Mouse (Mus musculus) mesoderm, embryonic 11.5 days (tissue): Measurements from ENCODE around the gene Ngef.

Experiments
- DNase-seq: peaks from one replicate; pipeline ENCODE4 v3.0.0-alpha.2; 2012; ENCODE audit warnings: low read depth, low spot score

Ngef gene

GRCm38 (mm10) chr1:87565760-87566159 is 7.9 kb downstream of the Ngef start:
- no peak for DNase-seq

DNA sequence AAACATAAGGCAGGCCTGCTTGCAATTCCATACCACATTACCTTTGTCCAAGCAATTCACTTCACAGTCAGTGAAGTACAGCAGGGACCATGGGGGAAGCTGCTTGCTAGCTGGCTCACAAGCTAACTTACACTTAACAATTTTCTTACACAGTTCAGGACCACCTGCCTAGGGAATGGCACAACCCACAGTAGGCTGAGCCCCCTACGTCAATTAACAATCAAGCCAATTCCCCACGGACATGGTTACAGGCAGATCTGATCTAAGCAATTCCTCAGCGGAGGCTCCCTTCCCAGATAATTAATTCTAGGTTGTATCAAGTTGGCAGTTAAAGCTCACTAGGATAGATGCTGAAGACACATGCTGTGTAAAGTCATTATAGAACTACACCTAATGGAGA is 10.7 kb downstream of the Ngef start:
- DNase-seq: no peak

GRCm38 (mm10) chr1:87553586-87553985 is 20.1 kb downstream of the Ngef start:
- DNase-seq: no peak

GRCm38 (mm10) chr1:87551008-87551407 is 22.7 kb downstream of the Ngef start:
- no peak for DNase-seq

GRCm38 (mm10) chr1:87541614-87542013 is 32.1 kb downstream of the Ngef start:
- peak; percentile 44 for DNase-seq

DNA sequence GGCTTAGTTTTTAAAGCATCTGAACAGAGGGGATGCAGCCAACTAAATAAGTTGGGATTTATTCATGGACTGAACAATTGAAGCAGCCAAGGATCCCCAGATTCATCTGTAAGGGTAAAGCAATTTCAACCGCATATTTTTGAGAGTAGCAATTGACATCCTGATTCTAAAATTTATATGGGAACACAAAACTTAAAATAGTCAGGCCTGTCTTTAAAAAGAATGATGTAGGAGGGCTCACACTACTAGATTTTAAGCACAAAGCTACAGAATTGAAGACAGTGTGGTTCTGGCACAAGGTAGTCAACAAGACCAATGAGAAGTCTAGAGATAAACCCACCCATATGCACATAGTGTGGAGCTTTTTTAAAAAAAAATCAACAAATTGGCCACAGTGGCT is 36.7 kb downstream of the Ngef start:
- no peak for DNase-seq

DNA sequence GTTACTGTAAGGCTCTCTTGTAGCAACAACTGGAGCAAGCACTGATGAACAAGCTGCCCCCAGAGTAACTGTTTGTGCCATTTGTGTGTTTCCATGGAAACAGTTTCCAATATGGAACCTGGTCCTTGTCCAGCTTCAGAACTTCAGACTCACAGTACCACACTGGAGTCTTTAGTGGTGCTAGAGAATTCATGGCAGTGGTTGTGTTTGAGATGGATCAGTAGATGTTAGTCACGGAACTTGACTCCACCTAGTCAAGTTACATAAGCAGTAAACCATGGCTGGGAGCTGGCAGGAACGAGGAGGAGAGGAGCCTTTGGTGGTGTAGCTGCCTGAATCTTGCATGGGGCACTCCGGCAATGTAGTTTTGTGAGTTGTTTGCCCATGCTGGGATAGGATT is 39.6 kb downstream of the Ngef start:
- no peak for DNase-seq

GRCm38 (mm10) chr1:87532346-87532745 is 41.3 kb downstream of the Ngef start:
- no peak for DNase-seq

- DNase-seq: no peak
These were observed 46.5 kb downstream of the Ngef start for GRCm38 (mm10) chr1:87527191-87527590.

DNA sequence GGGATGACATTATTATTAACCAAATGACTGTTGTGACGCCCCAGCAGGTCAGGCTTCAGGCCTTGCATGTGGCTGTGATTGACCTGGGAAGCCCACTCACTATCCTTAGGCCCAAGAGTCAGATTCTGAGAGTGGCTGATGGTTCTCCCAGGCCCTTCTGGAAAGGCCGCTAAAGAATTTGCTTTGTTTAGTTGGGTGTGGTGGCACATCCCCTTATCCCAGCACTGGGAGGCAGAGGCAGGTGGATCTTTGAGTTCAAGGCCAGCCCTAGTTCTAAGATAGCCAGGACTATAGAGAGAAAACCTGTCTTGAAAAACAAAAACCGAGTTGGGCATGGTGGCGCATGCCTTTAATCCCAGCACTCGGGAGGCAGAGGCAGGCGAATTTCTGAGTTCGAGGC is 48.6 kb downstream of the Ngef start:
- DNase-seq: no peak

GRCm38 (mm10) chr1:87521523-87521922 is 52.1 kb downstream of the Ngef start:
- DNase-seq: no peak

GRCm38 (mm10) chr1:87520467-87520866 is 53.2 kb downstream of the Ngef start:
- DNase-seq: no peak

- DNase-seq: no peak
These were observed 62.8 kb downstream of the Ngef start for GRCm38 (mm10) chr1:87510845-87511244.

DNA sequence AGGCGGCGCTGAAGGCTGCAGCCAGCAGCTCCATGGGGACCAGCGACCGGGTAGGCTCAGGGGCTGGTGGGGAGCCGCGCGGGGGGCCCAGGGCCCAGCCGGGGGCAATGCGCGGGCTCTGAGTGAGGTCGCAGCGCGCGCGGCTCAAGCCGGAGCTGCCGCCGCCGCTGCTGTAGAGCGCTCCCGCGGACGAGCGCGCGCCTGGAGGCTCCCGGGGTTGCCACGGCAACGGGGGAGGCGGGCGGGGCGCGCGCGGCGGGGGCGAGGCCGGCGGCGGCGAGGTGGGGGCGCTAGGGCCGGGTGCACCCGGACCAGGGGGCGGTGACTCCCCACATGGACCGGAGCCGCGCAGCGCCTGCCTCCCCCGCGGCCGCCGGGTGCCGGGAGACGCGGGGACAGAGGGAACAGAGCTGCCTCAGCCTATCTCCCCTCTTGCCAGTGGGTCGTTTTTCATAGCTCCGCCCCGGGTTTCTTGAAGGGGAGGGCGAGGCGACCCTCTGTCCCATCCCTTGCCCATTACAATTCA is 63.4 kb downstream of the Ngef start:
- DNase-seq: peak; percentile 62

DNA sequence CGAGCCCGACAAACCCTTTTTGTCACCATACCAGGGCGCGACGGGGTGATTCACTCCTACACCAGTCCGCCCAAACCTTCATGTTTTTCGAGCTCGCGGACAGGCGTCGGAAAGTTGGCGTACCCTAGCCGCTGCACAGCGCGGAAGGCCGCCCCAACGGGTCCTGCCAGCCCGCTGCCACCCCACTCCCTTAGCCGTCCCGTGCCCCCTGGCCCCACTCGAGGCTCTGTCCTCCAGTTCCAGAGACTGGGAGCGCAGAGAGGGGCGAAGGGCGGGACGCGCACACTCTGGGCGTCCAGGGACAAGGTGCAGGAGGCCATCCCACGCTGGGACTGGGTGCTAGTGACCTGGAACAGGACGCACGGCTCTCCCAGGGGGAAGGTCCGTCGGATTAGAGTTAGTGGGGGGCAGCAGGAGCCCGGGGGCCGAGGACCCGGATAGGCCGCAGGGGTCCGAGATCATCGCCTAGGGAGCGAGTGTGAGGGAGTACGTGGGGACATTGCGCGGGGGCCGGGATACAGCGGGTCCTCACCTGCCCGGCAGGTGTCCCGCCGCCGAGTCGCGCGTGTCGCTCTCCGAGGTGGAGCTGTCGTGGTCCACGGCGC is 64.0 kb downstream of the Ngef start, which contains the start of gene Neu2:
Gene Neu2, plus strand, starts transcription at position 329 of the 605 bp plus-strand sequence.
- DNase-seq: no peak

- DNase-seq: no peak
These were observed 64.8 kb downstream of the Ngef start for GRCm38 (mm10) chr1:87508591-87509560.

- DNase-seq: no peak
These were observed 65.8 kb downstream of the Ngef start for GRCm38 (mm10) chr1:87507857-87508256.

GRCm38 (mm10) chr1:87505524-87505923 is 68.1 kb downstream of the Ngef start:
- no peak for DNase-seq

GRCm38 (mm10) chr1:87493542-87493941 is 80.1 kb downstream of the Ngef start:
- DNase-seq: no peak

DNA sequence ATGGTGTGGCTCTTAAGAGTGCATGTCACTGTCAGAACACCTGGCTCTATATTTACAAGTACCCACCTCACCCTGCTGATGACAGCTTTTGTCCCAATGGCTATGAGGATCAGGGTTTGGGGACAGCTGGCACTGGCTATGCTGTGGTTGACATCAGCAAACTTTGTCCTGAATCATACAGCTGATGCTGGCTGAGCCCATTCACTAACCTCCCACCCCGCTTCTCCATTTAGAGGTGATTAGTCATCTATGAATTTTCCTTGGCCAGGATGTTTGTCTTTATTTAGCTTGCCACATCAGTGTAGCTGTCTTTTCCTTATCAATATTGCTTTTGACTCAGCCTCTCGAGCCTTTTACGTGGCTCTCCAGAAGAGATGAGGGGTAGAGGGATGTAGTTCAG is 81.4 kb downstream of the Ngef start:
- no peak for DNase-seq

- DNase-seq: no peak
These were observed 87.3 kb downstream of the Ngef start for GRCm38 (mm10) chr1:87486386-87486785.

- no peak for DNase-seq
These were observed 91.1 kb downstream of the Ngef start for GRCm38 (mm10) chr1:87482546-87482945.
